Mouse (Mus musculus): ENCODE measurements around the gene Ydjc.

- no peak for TF ChIP-seq CTCF (IDR thresholded peaks at IDR 0.05; ENCODE audit: borderline replicate concordance, insufficient read depth, low read depth, low read length)
- no peak for TF ChIP-seq POLR2A (IDR thresholded peaks at IDR 0.05; ENCODE audit: borderline replicate concordance, insufficient read depth, low read length)
Measured at GRCm38 (mm10) chr16:17150520-17151258, 6.3 kb downstream of the Ydjc start.

All from cerebellum, adult 2 months (tissue).